Mouse (Mus musculus) midbrain, embryonic 15.5 days (tissue): ENCODE measurements around the gene Mad2l2. TPM values are rescaled to one million over a fixed set of nuclear protein-coding genes. Genes with fewer than 3 reads are reported as not detected.
"Not testable (repeated sequence)": the region's sequence is repeated elsewhere in the genome, so short reads cannot be mapped to it uniquely, and the experiment has no call there.

Experiments
- ATAC-seq: fragments of 200-750 bp; cut with Nextera tagmentation; replicated peaks from 2 replicates; pipeline ENCODE4 v1.8.0; 2017; ENCODE audit warnings: moderate TSS enrichment
- H3K27ac ChIP-seq: fragments of 300-500 bp; sonication (generic); 2 replicates; pipeline ENCODE4 v1.5.1; 2015; ENCODE audit warnings: mild to moderate bottlenecking, inconsistent platforms
- H3K27me3 ChIP-seq: fragments of 300-500 bp; sonication (generic); replicated peaks from 2 replicates; pipeline ENCODE4 v1.6.1; 2015; ENCODE audit warnings: inconsistent platforms
- H3K36me3 ChIP-seq: fragments of 300-500 bp; sonication (generic); replicated peaks from 2 replicates; pipeline ENCODE4 v1.6.1; 2015; ENCODE audit warnings: inconsistent platforms
- H3K4me1 ChIP-seq: fragments of 300-500 bp; sonication (generic); 2 replicates; pipeline ENCODE4 v1.6.1; 2015; ENCODE audit warnings: inconsistent platforms
- H3K4me2 ChIP-seq: fragments of 300-500 bp; sonication (generic); 2 replicates; pipeline ENCODE4 v1.6.1; 2015; ENCODE audit warnings: inconsistent platforms, mild to moderate bottlenecking, moderate library complexity
- H3K4me3 ChIP-seq: fragments of 300-500 bp; sonication (generic); 2 replicates; pipeline ENCODE4 v1.5.1; 2015; ENCODE audit warnings: mild to moderate bottlenecking, inconsistent platforms
- H3K9ac ChIP-seq: fragments of 300-500 bp; sonication (generic); 2 replicates; pipeline ENCODE4 v1.6.1; 2015; ENCODE audit warnings: mild to moderate bottlenecking, inconsistent platforms
- H3K9me3 ChIP-seq: fragments of 300-500 bp; sonication (generic); 2 replicates; pipeline ENCODE4 v1.6.1; 2016; ENCODE audit warnings: inconsistent platforms
- WGBS: fragments of 180-500 bp; shearing (Covaris S2); methylation state at CpG from one replicate; pipeline ENCODE4 v1.1.7; 2015; ENCODE audit warnings: mixed read lengths; 5-methylcytosine and 5-hydroxymethylcytosine counted together
- polyA plus RNA-seq: library from polyadenylated mRNA; unstranded; fragments of >200 nt; fragmentation: Nextera tagmentation; extraction: Ambion mirVana; gene quantifications from 2 replicates; pipeline ENCODE4 v1.2.1, GENCODE M21; 2015

Mad2l2 gene
- polyA plus RNA-seq, 1 experiment from 2014 or later: 99.2 TPM

DNA sequence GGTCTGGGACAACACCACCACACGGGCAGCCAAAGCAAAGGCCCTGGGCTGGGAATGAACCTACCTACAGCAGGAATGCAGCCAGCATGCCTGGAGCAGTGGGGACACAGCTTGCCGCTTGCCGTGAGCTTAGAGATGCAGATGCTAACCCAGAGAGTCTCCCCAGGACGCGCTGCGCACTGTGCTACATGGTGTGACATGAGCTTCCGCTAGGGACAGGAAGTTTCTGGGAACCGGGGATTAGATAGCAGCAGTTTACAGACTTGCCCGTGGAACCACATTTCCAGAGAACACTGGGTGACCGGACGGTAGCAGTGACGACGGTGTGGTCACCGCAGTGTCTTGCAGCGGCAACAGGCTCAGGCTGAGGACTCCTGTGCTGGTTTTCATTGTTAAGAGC, 39.4 kb downstream of the Mad2l2 start:
- peaks cover 41% of the 10 kb centered on the region for H3K4me1 ChIP-seq
- no peak overlapping the region for H3K9ac ChIP-seq
- no peak overlapping the region for H3K4me3 ChIP-seq
- no peaks in the 10 kb centered on the region for H3K9me3 ChIP-seq
- H3K36me3 ChIP-seq: no peaks in the 10 kb centered on the region
- whole genome bisulfite sequencing: 24% methylated on average over 15 of the region's 15 CpGs
- H3K27me3 ChIP-seq: peaks cover 51% of the 10 kb centered on the region
- no peak for ATAC-seq
- no peak overlapping the region for H3K4me2 ChIP-seq
- no peak overlapping the region for H3K27ac ChIP-seq

DNA sequence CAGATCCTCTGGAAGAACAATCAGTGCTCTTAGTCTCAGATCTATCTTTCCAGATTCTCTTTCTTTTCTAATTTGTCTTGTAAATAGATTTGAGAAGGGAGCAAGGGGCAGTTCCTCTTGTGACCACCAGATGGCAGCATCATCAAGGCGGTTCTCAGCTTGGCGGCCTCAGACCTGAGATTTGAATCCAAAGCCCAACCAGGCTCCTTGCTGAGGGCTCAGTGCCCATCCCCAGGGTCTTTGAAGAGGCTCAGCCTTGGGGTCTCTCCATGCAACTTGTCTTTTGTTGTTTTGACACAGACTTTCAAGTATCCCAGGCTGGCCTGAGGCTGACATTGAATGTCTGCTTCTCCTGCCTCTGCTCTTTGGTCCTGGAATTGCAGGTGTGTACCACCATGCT, 40.7 kb downstream of the Mad2l2 start:
- H3K4me1 ChIP-seq: peaks cover 40% of the 10 kb centered on the region
- 0% methylated on average over 2 of the region's 2 CpGs for WGBS
- no peak for ATAC-seq

GRCm38 (mm10) chr4:148171261-148171660, 41.1 kb downstream of the Mad2l2 start:
- no peak for ATAC-seq
- Histone ChIP-seq H3K27me3 (peaks cover 34% of the 10 kb centered on the region), H3K27ac (no peak overlapping the region), H3K9me3 (no peaks in the 10 kb centered on the region), H3K9ac (no peak overlapping the region), H3K4me1 (peaks cover 40% of the 10 kb centered on the region), H3K4me3 (no peak overlapping the region), H3K4me2 (no peak overlapping the region), H3K36me3 (no peaks in the 10 kb centered on the region)
- 3% methylated on average over 3 of the region's 3 CpGs for WGBS

More for the DNA sequence above, 40.7 kb downstream of the Mad2l2 start:
- no peak overlapping the region for H3K27ac ChIP-seq
- peaks cover 38% of the 10 kb centered on the region for H3K27me3 ChIP-seq
- no peaks in the 10 kb centered on the region for H3K36me3 ChIP-seq
- no peak overlapping the region for H3K4me2 ChIP-seq
- no peaks in the 10 kb centered on the region for H3K9me3 ChIP-seq
- H3K9ac ChIP-seq: no peak overlapping the region
- no peak overlapping the region for H3K4me3 ChIP-seq

GRCm38 (mm10) chr4:148173811-148174494, 43.8 kb downstream of the Mad2l2 start:
- WGBS: under 1% methylated on average over 30 of the region's 30 CpGs
- H3K36me3 ChIP-seq: no peaks in the 10 kb centered on the region
- peaks cover 36% of the 10 kb centered on the region for H3K27me3 ChIP-seq
- no peaks in the 10 kb centered on the region for H3K9me3 ChIP-seq
- H3K27ac ChIP-seq: peak overlapping the region; percentile 88
- peak; percentile 73 for ATAC-seq
- peaks cover 34% of the 10 kb centered on the region for H3K4me1 ChIP-seq
- H3K9ac ChIP-seq: peak overlapping the region; percentile 36
- peak overlapping the region; percentile 55 for H3K4me2 ChIP-seq
- H3K4me3 ChIP-seq: peak overlapping the region; percentile 31

DNA sequence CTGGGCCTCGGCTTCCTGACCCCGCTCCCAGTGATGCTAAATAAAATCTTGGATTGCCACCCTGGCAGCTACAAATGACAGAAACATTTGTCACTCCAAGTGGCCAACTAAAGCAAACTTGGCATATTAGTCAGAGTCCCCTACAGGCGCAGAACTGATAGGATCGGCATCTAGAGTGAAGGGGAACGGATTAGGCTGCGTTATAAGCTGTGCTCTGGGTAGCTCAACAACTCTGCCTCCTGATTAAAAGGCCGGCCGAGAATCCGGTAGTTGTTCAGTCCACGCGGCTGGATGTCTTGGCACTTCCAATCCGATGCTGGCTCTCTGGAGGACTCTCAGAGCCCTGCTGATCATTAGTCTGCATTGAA, 44.3 kb downstream of the Mad2l2 start:
- Histone ChIP-seq H3K4me1 (peaks cover 32% of the 10 kb centered on the region), H3K27me3 (peaks cover 33% of the 10 kb centered on the region)
- ATAC-seq: no peak

GRCm38 (mm10) chr4:148176603-148177002, 46.4 kb downstream of the Mad2l2 start:
- Histone ChIP-seq H3K27me3 (peaks cover 24% of the 10 kb centered on the region), H3K4me1 (peaks cover 30% of the 10 kb centered on the region)
- not testable (repeated sequence) for H3K9ac ChIP-seq, H3K9me3 ChIP-seq, ATAC-seq, H3K4me3 ChIP-seq, H3K36me3 ChIP-seq, H3K27ac ChIP-seq, H3K4me2 ChIP-seq
- 65% methylated on average over 6 of the region's 6 CpGs for WGBS

More for the DNA sequence above, 44.3 kb downstream of the Mad2l2 start:
- Histone ChIP-seq H3K9me3 (no peaks in the 10 kb centered on the region), H3K36me3 (no peaks in the 10 kb centered on the region), H3K27ac (peak overlapping the region; percentile 88), H3K4me3 (peak overlapping the region; percentile 31), H3K4me2 (peak overlapping the region; percentile 55), H3K9ac (no peak overlapping the region; the same call in 1 of the 2 replicates)
- 5% methylated on average over 12 of the region's 12 CpGs for WGBS

DNA sequence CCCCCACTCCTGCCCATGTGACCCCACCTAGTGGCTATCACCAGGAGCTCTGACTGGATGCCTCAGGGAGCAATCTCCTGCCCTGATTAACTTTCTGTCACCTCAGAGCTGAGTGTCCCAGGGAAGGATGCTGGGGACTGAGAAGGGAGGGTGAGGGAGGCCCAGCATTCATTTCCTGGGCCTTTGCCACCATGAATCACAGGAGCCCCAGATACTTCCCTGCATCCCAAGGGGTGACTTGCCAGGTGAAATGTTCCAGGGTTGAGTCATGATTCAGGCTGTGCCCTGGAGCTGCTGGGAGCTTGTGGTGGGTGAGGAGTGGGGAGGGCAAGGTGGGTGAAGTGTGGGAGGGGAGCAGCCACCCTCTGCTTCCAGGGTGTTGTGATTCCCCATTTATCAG, 47.5 kb downstream of the Mad2l2 start:
- no peak overlapping the region for H3K4me2 ChIP-seq
- H3K4me1 ChIP-seq: peaks cover 30% of the 10 kb centered on the region
- H3K27ac ChIP-seq: no peak overlapping the region
- H3K27me3 ChIP-seq: peaks cover 15% of the 10 kb centered on the region
- no peaks in the 10 kb centered on the region for H3K36me3 ChIP-seq
- no peak overlapping the region for H3K9ac ChIP-seq
- no peak overlapping the region for H3K4me3 ChIP-seq
- H3K9me3 ChIP-seq: no peaks in the 10 kb centered on the region
- ATAC-seq: no peak

- H3K27ac ChIP-seq: no peak overlapping the region
- H3K36me3 ChIP-seq: no peaks in the 10 kb centered on the region
- 90% methylated on average over 12 of the region's 12 CpGs for WGBS
- peaks cover 5% of the 10 kb centered on the region for H3K4me1 ChIP-seq
- H3K9ac ChIP-seq: no peak overlapping the region
- no peak overlapping the region for H3K4me2 ChIP-seq
- H3K27me3 ChIP-seq: peaks cover 11% of the 10 kb centered on the region
- no peak for ATAC-seq
- H3K9me3 ChIP-seq: no peaks in the 10 kb centered on the region
- H3K4me3 ChIP-seq: no peak overlapping the region
These were observed 51.3 kb downstream of the Mad2l2 start for GRCm38 (mm10) chr4:148181483-148181882.

- Histone ChIP-seq H3K27me3 (peaks cover 7% of the 10 kb centered on the region), H3K4me3 (no peak overlapping the region), H3K4me2 (no peak overlapping the region), H3K4me1 (peaks cover 5% of the 10 kb centered on the region), H3K27ac (peak overlapping the region; percentile 44; the same call in 1 of the 2 replicates), H3K9ac (no peak overlapping the region), H3K36me3 (no peaks in the 10 kb centered on the region), H3K9me3 (no peaks in the 10 kb centered on the region)
- ATAC-seq: no peak
- WGBS: 25% methylated on average over 8 of the region's 8 CpGs
These were observed 52.2 kb downstream of the Mad2l2 start for GRCm38 (mm10) chr4:148182363-148182762.

- Histone ChIP-seq H3K9me3 (no peaks in the 10 kb centered on the region), H3K9ac (no peak overlapping the region), H3K4me2 (no peak overlapping the region), H3K4me1 (peaks cover 5% of the 10 kb centered on the region), H3K27me3 (no peaks in the 10 kb centered on the region), H3K36me3 (no peaks in the 10 kb centered on the region), H3K4me3 (no peak overlapping the region), H3K27ac (no peak overlapping the region)
- WGBS: 20% methylated on average over 9 of the region's 9 CpGs
- peak; percentile 21; the same call in 1 of the 2 replicates for ATAC-seq
These were observed 54.4 kb downstream of the Mad2l2 start for GRCm38 (mm10) chr4:148184564-148184963.

DNA sequence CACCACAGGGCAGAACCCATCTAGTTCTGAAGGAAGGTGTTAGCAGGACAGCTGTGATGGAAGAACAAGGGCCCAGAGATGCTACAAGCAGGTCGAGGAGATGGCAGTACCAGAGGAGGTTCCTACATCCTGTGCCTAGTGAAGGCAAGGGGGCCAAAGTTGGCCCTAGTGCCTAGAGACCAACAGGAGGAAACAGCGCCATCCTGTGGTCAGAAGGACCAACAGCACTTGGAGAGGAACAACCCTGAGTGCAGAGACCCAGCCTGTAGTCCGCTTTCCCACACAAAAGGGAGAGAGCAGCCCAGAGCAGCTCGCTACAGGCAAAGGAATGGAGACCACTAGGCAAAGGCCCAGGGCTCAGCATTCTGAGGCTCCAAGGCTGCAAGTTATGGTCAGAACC, 55.6 kb downstream of the Mad2l2 start:
- Histone ChIP-seq H3K4me1 (peaks cover 6% of the 10 kb centered on the region), H3K27me3 (no peaks in the 10 kb centered on the region), H3K4me2 (no peak overlapping the region), H3K27ac (no peak overlapping the region), H3K4me3 (no peak overlapping the region), H3K9me3 (no peaks in the 10 kb centered on the region), H3K36me3 (no peaks in the 10 kb centered on the region), H3K9ac (no peak overlapping the region)
- WGBS: 66% methylated on average over 4 of the region's 4 CpGs
- ATAC-seq: no peak

GRCm38 (mm10) chr4:148188767-148189166, 58.6 kb downstream of the Mad2l2 start:
- not testable (repeated sequence) for H3K36me3 ChIP-seq, H3K9ac ChIP-seq, H3K4me2 ChIP-seq, H3K27ac ChIP-seq, H3K27me3 ChIP-seq, ATAC-seq, H3K4me3 ChIP-seq, H3K9me3 ChIP-seq
- peaks cover 23% of the 10 kb centered on the region for H3K4me1 ChIP-seq
- WGBS: 84% methylated on average over 1 of the region's 1 CpGs

DNA sequence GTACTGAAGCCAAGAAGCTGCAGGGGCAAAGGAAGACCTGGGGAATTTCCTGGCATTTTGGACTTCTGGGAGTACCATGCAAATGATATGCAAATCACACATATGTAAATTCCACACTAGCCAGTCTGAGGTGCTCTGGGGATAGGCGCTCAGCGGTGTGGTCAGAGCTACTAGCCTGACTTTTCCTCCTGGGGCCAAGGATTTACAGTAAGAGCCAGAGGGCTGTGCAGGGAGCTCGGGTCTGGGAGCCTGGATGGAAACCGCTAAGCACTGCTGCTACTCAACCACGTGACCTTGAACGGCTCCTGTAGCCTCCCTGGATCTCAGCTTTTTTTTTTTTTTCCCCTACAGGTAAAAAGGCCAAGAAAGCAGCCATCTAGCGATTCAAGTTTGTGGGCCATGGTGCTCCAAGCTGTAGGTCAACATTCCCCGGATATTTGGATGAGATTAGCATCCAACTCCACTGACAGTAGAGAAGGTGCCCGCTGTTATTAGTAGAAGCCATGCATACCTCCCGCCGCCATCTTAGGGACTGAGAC, 62.6 kb downstream of the Mad2l2 start:
- Histone ChIP-seq H3K4me2 (peak overlapping the region; percentile 24; the same call in 1 of the 2 replicates), H3K27ac (peak overlapping the region; percentile 32), H3K4me1 (peaks cover 18% of the 10 kb centered on the region)

More for the DNA sequence above, 62.6 kb downstream of the Mad2l2 start:
- Histone ChIP-seq H3K27me3 (no peaks in the 10 kb centered on the region), H3K9me3 (no peaks in the 10 kb centered on the region), H3K9ac (no peak overlapping the region), H3K36me3 (no peaks in the 10 kb centered on the region), H3K4me3 (no peak overlapping the region)
- WGBS: 30% methylated on average over 11 of the region's 11 CpGs
- ATAC-seq: no peak
